Mouse (Mus musculus): Measurements from ENCODE around the gene Fcmr. TPM values are rescaled to one million over a fixed set of nuclear protein-coding genes. Genes with fewer than 3 reads are reported as not detected.
A peak's percentile ranks its signal among the peaks of the same experiment; 100 is the strongest.

The Fcmr gene
- total RNA-seq, 4 experiments from 2014 or later = 0.88 TPM; not detected in 3

DNA sequence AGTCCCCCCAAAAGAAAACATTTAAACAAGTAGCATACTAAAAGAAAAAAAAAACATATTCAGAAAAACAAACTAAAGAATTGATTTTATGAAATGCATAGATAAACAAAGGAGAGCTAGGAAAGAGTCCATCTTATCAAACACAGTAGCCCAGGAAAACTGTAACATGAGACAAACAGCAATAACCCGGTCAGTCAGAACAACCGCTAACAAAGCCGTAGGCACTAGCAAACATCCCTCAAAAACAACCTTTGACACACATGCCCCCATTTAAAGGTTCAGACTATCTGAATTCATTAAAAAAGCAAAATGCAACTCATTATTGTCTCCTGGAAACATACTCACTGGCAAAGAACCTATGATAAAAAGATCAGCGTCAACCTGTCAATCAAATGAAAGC is 8.0 kb upstream of the Fcmr start:
- DNase-seq (ENCODE audit: low spot score in 2 of 2) = no peak

- DNase-seq (ENCODE audit: low spot score in 2 of 2) = no peak
Observed at GRCm38 (mm10) chr1:130864238-130864637, 1.2 kb upstream of the Fcmr start.

- DNase-seq (ENCODE audit: low spot score in 2 of 2) = no peak
Observed at GRCm38 (mm10) chr1:130864741-130865140, 728 bp upstream of the Fcmr start.

DNA sequence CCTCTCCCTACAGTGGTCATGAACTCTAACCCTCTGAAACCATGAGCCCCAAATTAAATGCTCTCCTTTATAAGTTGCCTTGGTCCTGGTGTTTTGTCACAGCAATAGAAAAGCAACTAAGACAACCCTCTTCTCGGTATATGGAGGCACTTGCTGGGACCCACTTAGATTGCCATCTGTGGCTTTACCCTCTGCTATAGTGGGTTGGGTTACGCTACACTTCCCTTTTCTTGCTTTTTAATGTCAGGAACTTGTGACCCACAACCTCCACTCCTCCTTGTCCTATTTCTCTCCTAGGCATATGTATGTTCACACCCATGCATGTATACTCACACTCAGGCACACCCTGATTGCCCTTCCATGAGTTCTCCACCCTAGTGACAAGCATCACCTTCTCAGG is 7.4 kb downstream of the Fcmr start:
- no peak for DNase-seq (ENCODE audit: low spot score in 2 of 2)

GRCm38 (mm10) chr1:130875139-130875538 is 9.7 kb downstream of the Fcmr start:
- peak in 1 of 2 experiments; percentile 15 for DNase-seq (ENCODE audit: low spot score in 2 of 2)

DNA sequence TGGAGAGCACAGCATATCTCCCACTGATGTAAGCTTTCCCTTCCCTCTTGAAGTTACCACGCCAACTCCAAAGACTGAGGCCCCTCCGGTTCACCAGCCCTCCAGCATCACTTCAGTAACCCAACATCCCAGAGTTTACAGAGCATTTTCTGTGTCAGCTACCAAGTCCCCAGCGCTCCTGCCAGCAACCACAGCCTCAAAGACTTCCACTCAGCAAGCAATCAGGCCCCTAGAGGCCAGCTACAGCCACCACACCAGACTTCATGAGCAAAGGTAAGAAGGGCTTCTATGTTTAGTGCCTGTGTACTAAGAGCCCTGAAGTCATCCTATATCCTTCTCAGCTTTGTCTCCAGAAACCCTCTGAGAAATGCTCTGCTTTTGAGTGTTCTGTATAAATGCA is 10.4 kb downstream of the Fcmr start:
- DNase-seq (ENCODE audit: low spot score in 2 of 2) = no peak

DNA sequence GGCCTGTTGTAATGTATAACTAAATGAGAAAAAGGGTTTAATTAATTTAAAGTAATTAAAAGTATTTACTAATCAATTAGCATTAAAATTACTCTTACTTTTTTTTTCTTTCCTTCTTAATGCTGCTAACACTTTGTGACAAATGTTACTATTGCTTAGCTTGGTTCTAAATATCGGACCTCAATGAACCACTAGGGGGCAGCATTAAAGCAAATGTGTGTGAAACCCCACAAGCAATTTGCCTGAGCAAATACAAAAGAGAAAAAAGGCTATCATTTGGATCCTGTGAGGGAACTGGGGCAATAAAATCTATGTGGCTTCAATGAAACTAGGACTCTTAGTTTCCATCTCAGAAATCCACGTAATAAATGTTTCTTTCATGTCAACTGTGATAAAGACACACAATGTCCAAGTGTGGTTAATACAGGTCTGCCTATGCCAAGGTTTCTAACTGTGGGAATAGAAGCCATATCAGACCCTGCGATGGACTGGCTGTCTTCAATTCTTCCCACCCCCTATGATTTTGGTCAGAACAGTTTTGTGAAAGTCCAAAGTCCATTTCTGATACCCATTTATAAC is 11.6 kb downstream of the Fcmr start:
- peak in 1 of 2 experiments; percentile 11 for DNase-seq (ENCODE audit: low spot score in 2 of 2)

DNA sequence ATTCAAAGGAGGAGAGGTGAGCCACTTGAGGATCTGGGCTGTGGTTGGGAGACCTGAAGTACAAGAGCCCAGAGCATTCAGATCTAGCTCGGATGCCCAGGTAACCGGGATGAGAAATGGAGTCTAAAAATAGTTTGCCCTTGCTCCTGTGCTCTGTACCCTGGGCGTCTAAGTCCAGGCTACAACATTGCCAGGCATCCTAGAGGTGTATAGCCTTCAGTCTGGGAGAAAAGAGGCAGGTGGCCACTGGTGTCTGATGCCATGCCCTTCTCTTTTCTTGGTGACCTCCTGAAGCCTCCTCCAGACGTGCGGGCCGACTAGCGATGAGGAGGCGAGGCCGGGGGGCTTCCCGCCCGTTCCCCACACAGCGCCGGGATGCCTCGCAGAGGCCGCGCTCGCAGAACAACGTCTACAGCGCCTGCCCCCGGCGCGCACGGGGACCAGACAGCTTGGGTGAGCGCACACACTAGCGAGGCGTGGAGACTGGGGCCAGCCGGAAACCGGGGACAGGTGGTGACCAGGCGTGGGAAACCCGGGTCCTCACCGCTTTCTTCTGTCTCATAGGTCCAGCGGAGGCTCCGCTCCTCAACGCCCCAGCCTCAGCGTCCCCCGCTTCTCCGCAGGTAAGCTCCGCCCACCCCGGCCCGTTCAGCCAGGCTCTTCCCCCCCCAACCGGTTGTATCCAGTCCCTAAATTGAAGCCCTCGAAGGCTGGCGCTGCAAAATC is 12.6 kb downstream of the Fcmr start:
- DNase-seq (ENCODE audit: low spot score in 2 of 2) = no peak

GRCm38 (mm10) chr1:130879927-130880326 is 14.5 kb downstream of the Fcmr start:
- DNase-seq (ENCODE audit: low spot score in 2 of 2) = no peak

DNA sequence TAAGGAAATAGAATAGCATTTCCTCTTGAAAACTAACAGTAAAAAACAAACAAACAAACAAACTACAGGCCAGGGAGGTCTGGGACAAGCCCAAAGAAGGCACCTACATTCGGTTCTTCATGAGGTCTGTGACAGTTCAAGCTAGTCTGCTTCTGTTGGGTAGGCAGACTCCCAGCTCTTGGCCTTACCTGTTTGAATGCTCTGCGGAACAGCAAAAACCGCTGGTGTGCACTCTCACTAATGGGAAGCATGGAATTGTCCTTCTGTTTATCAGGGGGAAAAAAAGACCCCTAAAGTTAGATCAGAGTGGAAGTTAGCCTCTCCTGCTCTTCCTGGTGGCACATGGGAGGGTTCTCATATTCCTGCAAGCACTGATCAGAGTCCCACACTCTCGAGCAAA is 17.7 kb downstream of the Fcmr start:
- no peak for DNase-seq (ENCODE audit: low spot score in 2 of 2)

- DNase-seq (ENCODE audit: low spot score in 2 of 2) = no peak
Observed at GRCm38 (mm10) chr1:130887354-130887753, 21.9 kb downstream of the Fcmr start, which contains the start of gene Il24. Il24 (minus strand) TSS chr1:130887454.

DNA sequence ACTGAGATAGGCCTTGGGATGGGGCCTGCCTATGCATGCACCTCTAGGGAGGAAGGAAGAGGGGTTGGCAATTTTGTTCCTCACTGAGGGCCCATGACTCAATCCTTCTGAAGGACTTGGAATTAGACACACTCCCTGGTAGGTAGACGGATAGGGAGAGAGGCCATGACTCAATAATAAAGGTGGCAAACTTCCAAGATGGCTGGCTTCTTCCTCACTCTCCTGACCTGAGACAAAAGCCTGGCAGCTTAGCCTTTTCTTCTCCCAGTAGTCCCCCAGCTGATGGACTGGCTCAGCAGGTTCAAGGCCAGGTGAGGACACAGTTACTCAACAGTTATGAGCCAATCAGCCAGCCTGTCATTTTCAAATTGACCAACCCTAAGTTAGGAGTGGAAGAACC is 27.0 kb downstream of the Fcmr start:
- DNase-seq (ENCODE audit: low spot score in 2 of 2) = no peak

- no peak for DNase-seq (ENCODE audit: low spot score in 2 of 2)
Observed at GRCm38 (mm10) chr1:130893329-130894040, 28.0 kb downstream of the Fcmr start.

GRCm38 (mm10) chr1:130894468-130894867 is 29.0 kb downstream of the Fcmr start:
- no peak for DNase-seq (ENCODE audit: low spot score in 2 of 2)

- DNase-seq (ENCODE audit: low spot score in 2 of 2) = no peak
Observed at GRCm38 (mm10) chr1:130902505-130902904, 37.0 kb downstream of the Fcmr start.

GRCm38 (mm10) chr1:130911401-130912010 is 46.0 kb downstream of the Fcmr start, which contains the start of gene Il20:
Il20 (minus strand) TSS chr1:130911451.
- no peak for DNase-seq (ENCODE audit: low spot score in 2 of 2)

DNA sequence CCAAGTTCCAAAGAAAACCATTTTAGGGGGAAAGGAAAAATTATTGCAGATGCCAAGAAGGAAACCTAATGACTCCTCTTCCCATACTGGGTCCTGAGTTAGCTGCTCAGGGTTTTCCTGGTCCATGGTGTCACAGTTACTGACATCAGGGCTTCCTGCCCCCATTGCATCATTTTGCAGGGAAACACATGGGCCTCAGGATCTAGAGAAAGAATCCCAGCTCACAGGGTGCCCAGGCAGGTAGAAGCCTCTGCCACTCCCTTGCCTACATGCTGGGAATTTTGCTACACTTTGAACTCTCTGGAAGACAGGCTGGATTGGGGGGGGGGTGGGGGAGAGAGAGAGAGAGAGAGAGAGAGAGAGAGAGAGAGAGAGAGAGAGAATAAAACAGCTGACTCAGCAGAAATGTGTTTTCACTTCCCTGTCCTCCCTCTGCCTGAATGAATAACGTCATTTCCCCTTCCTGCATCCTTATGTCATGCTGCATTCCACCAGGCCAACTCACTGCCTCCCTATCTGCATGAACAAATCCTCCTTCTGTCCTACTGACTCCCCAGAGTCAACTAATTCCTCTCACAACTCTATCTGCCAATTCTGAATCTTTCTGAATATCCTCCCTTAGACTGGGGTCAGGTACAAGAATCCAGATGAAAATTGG is 53.0 kb downstream of the Fcmr start:
- no peak for DNase-seq (ENCODE audit: low spot score in 2 of 2)

GRCm38 (mm10) chr1:130926484-130926883 is 61.0 kb downstream of the Fcmr start:
- DNase-seq (ENCODE audit: low spot score in 2 of 2) = no peak
